Mouse (Mus musculus) ES-Bruce4 (cell line): Measurements from ENCODE around the gene Zfp346. TPM values are rescaled to one million over a fixed set of nuclear protein-coding genes. Genes with fewer than 3 reads are reported as not detected.
A peak's percentile ranks its signal among the peaks of the same experiment; 100 is the strongest.

Source experiments
- H3K27ac ChIP-seq: 2 replicates; pipeline ENCODE4 v1.5.1; 2012; ENCODE audit warnings: low read length, inconsistent platforms; ENCODE audit not compliant: insufficient read depth
- H3K27me3 ChIP-seq: 2 replicates; pipeline ENCODE4 v1.6.1; 2012; ENCODE audit warnings: mild to moderate bottlenecking, low read length, inconsistent platforms; ENCODE audit not compliant: control insufficient read depth, poor library complexity, insufficient read depth, severe bottlenecking
- H3K36me3 ChIP-seq: 2 replicates; pipeline ENCODE4 v1.6.1; 2012; ENCODE audit warnings: inconsistent platforms, mild to moderate bottlenecking, low read length, moderate library complexity; ENCODE audit not compliant: control insufficient read depth, poor library complexity, insufficient read depth, severe bottlenecking
- H3K4me1 ChIP-seq: one replicate; pipeline ENCODE4 v1.8.1; 2011; ENCODE audit warnings: low read length; ENCODE audit not compliant: control insufficient read depth, insufficient read depth
- H3K4me3 ChIP-seq: 2 replicates; pipeline ENCODE4 v1.5.1; 2011; ENCODE audit warnings: low read depth, mild to moderate bottlenecking, low read length
- H3K9ac ChIP-seq: 2 replicates; pipeline ENCODE4 v1.6.1; 2012; ENCODE audit warnings: low read depth, mild to moderate bottlenecking, inconsistent platforms; ENCODE audit not compliant: poor library complexity, severe bottlenecking
- H3K9me3 ChIP-seq: replicated peaks from 2 replicates; pipeline ENCODE4 v1.6.1; 2012; ENCODE audit warnings: mild to moderate bottlenecking, low read length, inconsistent platforms; ENCODE audit not compliant: control insufficient read depth, poor library complexity, insufficient read depth, severe bottlenecking
- CTCF ChIP-seq: IDR thresholded peaks from one replicate; pipeline ENCODE4 v1.8.1; 2011; ENCODE audit warnings: low read depth, low read length
- EP300 ChIP-seq: IDR thresholded peaks from 2 replicates; pipeline ENCODE4 v1.6.1; 2011; ENCODE audit warnings: low read depth, low read length; ENCODE audit not compliant: insufficient read depth
- POLR2A ChIP-seq: IDR thresholded peaks from one replicate; pipeline ENCODE4 v1.8.1; 2011; ENCODE audit warnings: low read length; ENCODE audit not compliant: insufficient read depth
- polyA plus RNA-seq: library from polyadenylated mRNA; stranded (reverse); fragments of >200 nt; gene quantifications from 2 replicates; pipeline ENCODE4 v1.2.4, GENCODE M21; 2011; ENCODE audit warnings: low read depth; ENCODE audit not compliant: missing spikeins, insufficient read depth, insufficient read length

Zfp346 gene
- 37.0 and 38.2 TPM in 2 replicates for polyA plus RNA-seq

DNA sequence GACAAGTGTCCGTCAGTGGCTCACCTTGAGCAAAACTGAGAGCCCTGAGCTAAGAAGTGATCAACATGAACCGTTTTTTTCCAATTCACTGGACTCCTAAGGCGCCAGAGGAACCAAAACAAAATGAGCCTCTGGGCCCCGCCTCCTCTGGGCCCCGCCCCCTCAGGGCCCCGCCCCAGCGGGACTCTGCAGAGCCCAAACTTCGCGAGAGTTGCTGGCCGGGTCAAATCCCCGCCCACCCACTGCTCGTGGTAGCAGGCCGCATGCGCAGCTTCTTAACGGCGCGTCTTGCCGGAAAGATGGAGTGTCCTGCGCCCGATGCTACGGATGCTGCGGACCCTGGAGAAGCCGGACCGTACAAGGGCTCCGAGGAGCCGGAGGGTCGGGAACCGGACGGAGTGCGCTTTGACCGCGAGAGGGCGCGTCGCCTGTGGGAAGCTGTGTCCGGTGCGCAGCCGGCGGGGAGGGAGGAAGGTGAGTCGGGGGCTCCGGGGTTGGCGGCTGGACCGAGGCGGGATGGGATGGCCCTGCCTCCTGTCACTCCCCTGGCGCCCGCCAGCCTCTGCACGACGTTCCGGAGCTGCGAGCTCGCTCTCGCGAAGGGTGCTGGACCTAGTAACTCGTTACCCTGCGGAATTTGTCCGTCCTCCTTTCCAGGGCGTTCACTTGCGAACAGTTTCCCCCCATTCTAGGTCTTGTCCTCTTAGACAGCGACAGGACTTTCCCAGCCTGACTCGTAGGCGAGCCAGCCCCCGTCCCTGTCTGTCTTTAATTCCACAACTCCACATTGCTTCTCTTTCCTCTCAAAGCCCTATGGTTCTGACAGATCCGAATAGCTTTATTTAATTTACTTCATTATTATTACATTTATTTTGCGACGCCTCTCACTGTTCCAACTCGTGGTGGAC lies at the start of gene Zfp346:
Zfp346 (plus strand) TSS at position 267 of the 908 bp plus-strand sequence.
- Histone ChIP-seq H3K9ac (peak within 1 kb of the TSS; percentile 58), H3K27me3 (no peaks in the 10 kb centered on the region), H3K4me1 (no peaks in the 10 kb centered on the region), H3K36me3 (peaks cover 11% of the 10 kb centered on the region), H3K9me3 (peaks cover 3% of the 10 kb centered on the region; the same call in 1 of the 2 replicates), H3K27ac (0 out of 2 replicates have a peak within 1 kb of the TSS, but pooled peaks have one; percentile 14), H3K4me3 (peak within 1 kb of the TSS; percentile 96)
- TF ChIP-seq EP300 (no peak), CTCF (no peak), POLR2A (peak; percentile 95)

DNA sequence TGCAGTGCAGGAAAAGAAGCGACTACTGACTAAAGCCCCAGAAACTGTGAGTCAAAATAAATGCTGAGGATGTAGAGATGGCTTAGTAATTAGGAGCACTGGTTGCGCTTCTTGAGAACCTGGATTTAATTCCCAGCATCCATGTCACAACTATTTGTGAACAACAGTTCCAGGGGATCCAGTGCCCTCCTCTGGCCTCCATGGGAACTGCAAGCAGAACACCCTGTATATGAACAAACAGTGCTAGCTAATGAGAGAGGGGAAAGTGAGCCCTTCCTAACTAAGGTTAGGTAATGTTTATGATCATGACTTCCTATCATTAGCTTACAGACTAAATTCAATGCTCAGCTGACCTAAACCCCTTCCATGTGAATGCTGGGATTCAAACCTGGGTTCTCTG lies 47.1 kb upstream of the Zfp346 start:
- no peak overlapping the region for H3K9ac ChIP-seq
- no peaks in the 10 kb centered on the region for H3K27me3 ChIP-seq
- H3K36me3 ChIP-seq = no peaks in the 10 kb centered on the region; the same call in 1 of the 2 replicates
- H3K4me3 ChIP-seq = no peak overlapping the region
- TF ChIP-seq CTCF (peak; percentile 70), EP300 (no peak)
- H3K4me1 ChIP-seq = no peaks in the 10 kb centered on the region
- H3K9me3 ChIP-seq = no peaks in the 10 kb centered on the region
- no peak overlapping the region for H3K27ac ChIP-seq

DNA sequence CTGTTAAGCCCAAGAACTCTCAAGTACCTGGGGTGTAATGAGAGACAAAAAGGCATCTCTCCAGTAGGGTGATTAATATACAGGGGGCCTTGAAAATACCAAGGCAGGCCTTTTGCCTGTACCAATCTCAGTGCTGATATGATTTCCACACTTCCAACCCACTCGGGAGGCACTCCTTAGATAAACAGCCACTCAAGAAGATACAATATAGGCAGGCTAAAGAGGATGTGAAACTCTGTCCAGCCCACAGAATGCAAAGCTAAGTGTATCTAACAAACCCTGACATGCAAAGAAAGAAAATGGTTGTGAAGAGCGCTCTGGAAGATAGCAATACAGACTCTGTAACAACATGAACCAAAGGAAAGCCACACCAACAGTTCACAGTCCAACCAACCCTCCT lies 41.8 kb upstream of the Zfp346 start:
- Histone ChIP-seq H3K4me1 (no peaks in the 10 kb centered on the region), H3K27ac (no peak overlapping the region), H3K9ac (no peak overlapping the region), H3K27me3 (no peaks in the 10 kb centered on the region), H3K9me3 (no peaks in the 10 kb centered on the region), H3K36me3 (no peaks in the 10 kb centered on the region; the same call in 1 of the 2 replicates), H3K4me3 (no peak overlapping the region)
- TF ChIP-seq CTCF = no peak
- no peak for TF ChIP-seq EP300
- no peak for TF ChIP-seq POLR2A

DNA sequence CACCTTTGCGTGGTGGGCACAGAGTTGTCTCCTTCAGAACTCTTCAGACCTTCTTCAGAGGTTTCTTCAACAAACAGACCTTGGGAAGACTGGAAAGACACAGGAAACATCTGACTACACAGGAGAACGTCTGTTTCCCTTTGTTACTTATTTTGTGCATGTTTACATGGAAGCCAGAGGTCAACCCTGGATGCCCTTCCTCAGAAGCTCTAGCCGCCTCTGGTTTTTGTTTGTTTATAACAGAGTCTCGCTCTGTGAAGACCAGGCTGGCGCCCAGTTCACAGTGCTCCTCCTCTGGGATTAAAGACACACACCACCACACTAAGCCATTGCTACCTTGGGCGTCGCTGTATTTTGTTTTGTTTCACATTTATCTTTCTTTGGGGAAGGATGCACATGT lies 35.4 kb upstream of the Zfp346 start:
- Histone ChIP-seq H3K27ac (no peak overlapping the region), H3K4me3 (no peak overlapping the region), H3K36me3 (no peaks in the 10 kb centered on the region; the same call in 1 of the 2 replicates), H3K27me3 (no peaks in the 10 kb centered on the region), H3K4me1 (no peaks in the 10 kb centered on the region), H3K9me3 (no peaks in the 10 kb centered on the region), H3K9ac (no peak overlapping the region)
- TF ChIP-seq CTCF (no peak), EP300 (no peak), POLR2A (no peak)

DNA sequence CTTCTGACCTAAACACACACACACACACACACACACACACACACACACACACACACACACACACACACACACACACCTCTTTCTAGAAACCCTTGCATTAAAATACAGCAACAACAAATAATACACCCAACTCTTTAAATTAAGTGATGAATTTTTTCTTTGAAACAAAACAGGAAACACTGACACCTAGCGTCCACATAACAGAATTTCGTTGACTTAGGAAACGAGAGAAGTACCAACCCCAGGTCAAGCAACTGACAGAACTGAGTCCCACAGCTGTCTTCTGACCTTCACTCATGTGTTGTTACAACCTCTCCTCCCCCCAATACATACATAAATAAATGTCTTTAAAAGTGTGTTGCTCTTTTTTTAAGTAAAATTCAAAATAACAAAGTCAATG lies 33.8 kb upstream of the Zfp346 start:
- TF ChIP-seq CTCF = no peak
- TF ChIP-seq POLR2A = no peak
- TF ChIP-seq EP300 = no peak
- Histone ChIP-seq H3K9me3 (no peaks in the 10 kb centered on the region), H3K36me3 (no peaks in the 10 kb centered on the region; the same call in 1 of the 2 replicates), H3K4me3 (no peak overlapping the region), H3K27me3 (no peaks in the 10 kb centered on the region), H3K4me1 (no peaks in the 10 kb centered on the region), H3K27ac (no peak overlapping the region), H3K9ac (no peak overlapping the region)

DNA sequence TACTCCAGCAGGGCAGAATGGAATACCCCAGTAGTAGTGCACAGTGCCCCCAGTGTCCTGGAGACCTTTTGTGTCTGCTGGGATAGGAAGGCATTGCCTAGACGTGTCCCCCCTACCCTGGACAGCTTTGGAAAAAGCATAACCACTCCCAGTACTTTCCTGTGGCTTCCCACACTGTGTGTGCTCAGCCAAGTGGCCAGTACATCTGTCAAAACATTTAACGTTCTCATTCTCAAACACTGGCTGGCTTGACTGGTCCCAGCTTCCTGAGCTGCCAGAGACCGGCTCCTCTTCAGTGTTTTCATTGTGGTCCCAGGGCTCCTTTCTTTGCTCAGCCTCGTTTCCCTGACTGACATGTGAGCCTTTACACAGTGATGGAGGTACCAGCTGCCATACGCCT lies 29.5 kb upstream of the Zfp346 start:
- Histone ChIP-seq H3K4me1 (no peaks in the 10 kb centered on the region), H3K9me3 (no peaks in the 10 kb centered on the region), H3K4me3 (no peak overlapping the region), H3K27ac (peak overlapping the region; percentile 15; the same call in 1 of the 2 replicates), H3K9ac (no peak overlapping the region), H3K36me3 (0 out of 2 replicates have a peak, but pooled peaks cover 3% of the 10 kb centered on the region), H3K27me3 (no peaks in the 10 kb centered on the region)
- TF ChIP-seq CTCF = no peak
- TF ChIP-seq POLR2A = no peak
- no peak for TF ChIP-seq EP300
